ENCODE assay signal across 19 mouse cellular contexts in genomic region chrX:51910576-51910975, GRCm38 (mm10).
"Had no signal": no experiment of that assay in that cellular context is flagged by ENCODE, and none has a peak within 500 bp of the region (broad histone marks: within the 10 kb centered on the region; RNA-seq: fewer than 3 reads in every experiment).

No protein-coding gene starts in this region.

- H3K9me3 ChIP-seq: midbrain, embryonic 10.5 days; midbrain, embryonic 12.5 days; neural tube, embryonic 13.5 days; neural tube, embryonic 15.5 days; stomach, embryonic 15.5 days had no signal

- DNase-seq: lung, adult 18-20 months; lung, embryonic 14.5 days; lung, postnatal 10 days; lung, postnatal 4 days; midbrain, embryonic 14.5 days; retina, postnatal 1 day; right cerebral cortex, adult 18-20 months; right cerebral cortex, postnatal 14 days; thymus, adult 2 months; thymus, postnatal 25 days; thymus, postnatal 4 days had no signal

- H3K27me3 ChIP-seq: midbrain, embryonic 12.5 days; neural tube, embryonic 15.5 days; stomach, embryonic 15.5 days had no signal

- H3K9ac ChIP-seq: lung, embryonic 14.5 days; midbrain, embryonic 12.5 days; neural tube, embryonic 13.5 days; neural tube, embryonic 15.5 days; stomach, embryonic 15.5 days had no signal

- H3K36me3 ChIP-seq: midbrain, embryonic 10.5 days; midbrain, embryonic 12.5 days; neural tube, embryonic 13.5 days; neural tube, embryonic 15.5 days; stomach, embryonic 15.5 days had no signal

- ATAC-seq: midbrain, embryonic 16.5 days had no signal

- H3K27ac ChIP-seq: midbrain, embryonic 10.5 days; midbrain, embryonic 12.5 days; neural tube, embryonic 13.5 days; neural tube, embryonic 15.5 days; stomach, embryonic 15.5 days; stomach, postnatal 0 days had no signal

- H3K4me2 ChIP-seq: lung, embryonic 14.5 days; midbrain, embryonic 12.5 days; neural tube, embryonic 13.5 days; neural tube, embryonic 15.5 days; stomach, embryonic 15.5 days had no signal

- H3K4me3 ChIP-seq: midbrain, embryonic 10.5 days; midbrain, embryonic 12.5 days; myocyte; neural tube, embryonic 13.5 days; neural tube, embryonic 15.5 days; stomach, embryonic 15.5 days had no signal

- H3K4me1 ChIP-seq: midbrain, embryonic 12.5 days; neural tube, embryonic 13.5 days; neural tube, embryonic 15.5 days; stomach, embryonic 15.5 days had no signal
